Mouse (Mus musculus) regulatory T cell (primary cell): ENCODE results near the gene Tjap1.

ENCODE experiments used
- in situ Hi-C: fragments of 300-600 bp; cut with MboI, MseI; formaldehyde crosslinking; loops from one replicate; pipeline ENCODE4 v1.15.1; 2025; ENCODE audit warnings: high pct_unique_total_duplicates

Gene Tjap1

GRCm38 (mm10) chr17:46254106-46254505 is 28.7 kb downstream of the Tjap1 start:
- in situ Hi-C loops = no loop called here

- in situ Hi-C loops = no loop called here
Observed at GRCm38 (mm10) chr17:46253452-46254084, 29.3 kb downstream of the Tjap1 start, which contains the start of gene Lrrc73. Lrrc73 (plus strand) TSS chr17:46253531.

- in situ Hi-C loops = no loop called here
Observed at GRCm38 (mm10) chr17:46252571-46253451, 30.0 kb downstream of the Tjap1 start.

- in situ Hi-C loops = no loop called here
Observed at GRCm38 (mm10) chr17:46251174-46251573, 31.7 kb downstream of the Tjap1 start.

GRCm38 (mm10) chr17:46248189-46248522 is 34.7 kb downstream of the Tjap1 start:
- in situ Hi-C loops = loop anchor here (5.0 kb wide), 1 partner anchor 46 kb away; the partner anchor contains the start of genes Polh and Xpo5

GRCm38 (mm10) chr17:46247512-46248188 is 35.2 kb downstream of the Tjap1 start, which contains the start of the genes Polr1c and Yipf3:
Polr1c (minus strand) TSS chr17:46248054.
Yipf3 (plus strand) TSS chr17:46248080.
- in situ Hi-C loops = loop anchor here (5.0 kb wide), 1 partner anchor 45 kb away; the partner anchor contains the start of genes Polh and Xpo5

GRCm38 (mm10) chr17:46244579-46244978 is 38.2 kb downstream of the Tjap1 start:
- in situ Hi-C loops = no loop called here

GRCm38 (mm10) chr17:46243624-46244023 is 39.2 kb downstream of the Tjap1 start:
- in situ Hi-C loops = no loop called here

GRCm38 (mm10) chr17:46242993-46243392 is 39.8 kb downstream of the Tjap1 start:
- in situ Hi-C loops = no loop called here

- in situ Hi-C loops = no loop called here
Observed at GRCm38 (mm10) chr17:46242274-46242673, 40.6 kb downstream of the Tjap1 start.

- in situ Hi-C loops = no loop called here
Observed at GRCm38 (mm10) chr17:46241471-46241870, 41.4 kb downstream of the Tjap1 start.

- in situ Hi-C loops = no loop called here
Observed at GRCm38 (mm10) chr17:46239516-46240114, 43.2 kb downstream of the Tjap1 start.

- in situ Hi-C loops = no loop called here
Observed at GRCm38 (mm10) chr17:46237480-46237879, 45.3 kb downstream of the Tjap1 start.

GRCm38 (mm10) chr17:46237079-46237478 is 45.7 kb downstream of the Tjap1 start:
- in situ Hi-C loops = no loop called here

GRCm38 (mm10) chr17:46236067-46236466 is 46.8 kb downstream of the Tjap1 start:
- in situ Hi-C loops = no loop called here

GRCm38 (mm10) chr17:46227576-46227975 is 55.2 kb downstream of the Tjap1 start:
- in situ Hi-C loops = no loop called here

GRCm38 (mm10) chr17:46221601-46222000 is 61.2 kb downstream of the Tjap1 start:
- in situ Hi-C loops = no loop called here

GRCm38 (mm10) chr17:46210550-46210949 is 72.3 kb downstream of the Tjap1 start:
- in situ Hi-C loops = no loop called here
